Mouse (Mus musculus) forebrain, embryonic 16.5 days (tissue): ENCODE data around the gene Mapkapk5. TPM values are rescaled to one million over a fixed set of nuclear protein-coding genes. Genes with fewer than 3 reads are reported as not detected.
A peak's percentile ranks its signal among the peaks of the same experiment; 100 is the strongest.

Source experiments
- ATAC-seq: fragments of 200-750 bp; cut with Nextera tagmentation; 2 replicates; pipeline ENCODE4 v1.8.0; 2017; ENCODE audit warnings: mild to moderate bottlenecking, moderate library complexity
- H3K27ac ChIP-seq: fragments of 300-500 bp; sonication (generic); 2 replicates; pipeline ENCODE4 v1.5.1; 2014; ENCODE audit warnings: low read length, control low read depth
- H3K27me3 ChIP-seq: fragments of 300-500 bp; sonication (generic); replicated peaks from 2 replicates; pipeline ENCODE4 v1.6.1; 2014; ENCODE audit warnings: low read length; ENCODE audit not compliant: control insufficient read depth, insufficient read depth
- H3K36me3 ChIP-seq: fragments of 300-500 bp; sonication (generic); 2 replicates; pipeline ENCODE4 v1.6.1; 2014; ENCODE audit not compliant: control insufficient read depth, insufficient read depth
- H3K4me1 ChIP-seq: fragments of 300-500 bp; sonication (generic); replicated peaks from 2 replicates; pipeline ENCODE4 v1.6.1; 2014; ENCODE audit warnings: low read length; ENCODE audit not compliant: control insufficient read depth, insufficient read depth
- H3K4me2 ChIP-seq: fragments of 300-500 bp; sonication (generic); 2 replicates; pipeline ENCODE4 v1.6.1; 2014; ENCODE audit warnings: mild to moderate bottlenecking, low read length, control low read depth
- H3K4me3 ChIP-seq: fragments of 300-500 bp; sonication (generic); replicated peaks from 2 replicates; pipeline ENCODE4 v1.5.1; 2014; ENCODE audit warnings: mild to moderate bottlenecking, low read length, control low read depth
- H3K9ac ChIP-seq: fragments of 300-500 bp; sonication (generic); replicated peaks from 2 replicates; pipeline ENCODE4 v1.6.1; 2014; ENCODE audit warnings: low read depth, low read length, control low read depth
- H3K9me3 ChIP-seq: fragments of 300-500 bp; sonication (generic); 2 replicates; pipeline ENCODE4 v1.6.1; 2016; ENCODE audit warnings: low read length; ENCODE audit not compliant: control insufficient read depth
- WGBS: fragments of 180-500 bp; shearing (Covaris S2); extraction: QIAGEN DNeasy Blood & Tissue Kit; methylation state at CpG from one replicate; pipeline ENCODE4 v1.1.7; 2014; 5-methylcytosine and 5-hydroxymethylcytosine counted together
- polyA plus RNA-seq: library from polyadenylated mRNA; unstranded; fragments of >200 nt; fragmentation: Nextera tagmentation; extraction: Ambion mirVana; gene quantifications from 2 replicates; pipeline ENCODE4 v1.2.1, GENCODE M21; 2015

Mapkapk5 gene
- polyA plus RNA-seq, 1 experiment from 2014 or later, result 67.8 TPM

DNA sequence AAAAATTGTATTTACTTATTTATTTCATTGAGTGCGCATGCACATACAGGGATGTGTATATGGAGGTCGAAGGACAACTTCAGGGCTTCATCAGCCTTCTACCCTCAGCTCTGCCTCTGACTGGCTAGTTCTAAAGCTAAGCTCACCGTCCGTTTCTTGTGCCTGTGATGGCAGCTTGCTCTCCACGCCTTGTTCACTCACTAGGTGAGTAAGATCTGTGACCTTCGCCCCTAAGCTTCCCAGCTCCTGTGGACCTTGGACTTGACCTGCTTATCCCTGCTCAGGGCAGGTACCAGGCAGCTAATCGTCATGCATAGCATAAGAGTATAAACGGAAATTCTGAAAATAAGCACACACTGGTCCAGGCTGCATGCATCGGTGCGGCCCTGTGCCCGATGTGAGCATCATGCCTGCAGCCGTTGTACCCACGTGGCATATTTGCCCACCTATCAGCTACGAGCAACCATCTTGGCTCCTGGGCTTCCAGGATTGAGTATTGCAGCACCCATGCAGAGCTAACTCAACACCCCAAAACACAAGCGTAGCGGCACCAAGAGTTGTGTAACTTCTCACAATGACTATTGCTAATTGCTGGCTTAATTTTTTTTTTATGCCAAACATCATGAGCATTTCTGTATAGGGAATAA, 20.5 kb upstream of the Mapkapk5 start:
- no peaks in the 10 kb centered on the region for H3K27me3 ChIP-seq
- no peaks in the 10 kb centered on the region for H3K9me3 ChIP-seq
- H3K9ac ChIP-seq, result no peak overlapping the region
- no peak overlapping the region for H3K27ac ChIP-seq
- H3K4me3 ChIP-seq, result no peak overlapping the region
- H3K4me1 ChIP-seq, result 0 out of 2 replicates have a peak, but pooled peaks cover 2% of the 10 kb centered on the region
- WGBS, result 92% methylated on average over 16 of the region's 16 CpGs
- no peak overlapping the region for H3K4me2 ChIP-seq
- H3K36me3 ChIP-seq, result no peaks in the 10 kb centered on the region
- ATAC-seq, result no peak

DNA sequence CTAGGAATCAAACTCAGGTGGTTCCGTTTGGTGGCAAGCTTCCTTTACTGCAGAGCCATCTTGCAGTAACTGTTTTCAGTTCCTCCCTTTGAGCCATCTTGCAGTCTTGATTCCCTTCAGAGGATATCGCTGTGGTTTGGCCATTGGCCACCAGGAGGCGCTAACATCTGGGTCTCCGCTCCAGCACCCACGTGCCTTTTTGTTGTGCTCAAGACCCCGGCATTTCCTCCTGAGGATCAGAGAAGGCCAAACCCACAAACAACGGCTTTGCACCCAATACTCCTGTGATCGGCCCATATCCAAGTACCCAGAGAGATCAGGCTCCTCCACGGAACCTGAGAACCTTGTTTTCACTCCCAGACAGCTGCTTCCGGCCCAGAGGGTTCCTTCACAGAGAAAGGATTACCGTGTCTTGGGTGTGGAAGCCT, 18.8 kb upstream of the Mapkapk5 start:
- WGBS, result 13% methylated on average over 11 of the region's 11 CpGs
- H3K9me3 ChIP-seq, result no peaks in the 10 kb centered on the region
- 0 out of 2 replicates have a peak overlapping the region, but pooled peaks have one; percentile 19 for H3K9ac ChIP-seq

DNA sequence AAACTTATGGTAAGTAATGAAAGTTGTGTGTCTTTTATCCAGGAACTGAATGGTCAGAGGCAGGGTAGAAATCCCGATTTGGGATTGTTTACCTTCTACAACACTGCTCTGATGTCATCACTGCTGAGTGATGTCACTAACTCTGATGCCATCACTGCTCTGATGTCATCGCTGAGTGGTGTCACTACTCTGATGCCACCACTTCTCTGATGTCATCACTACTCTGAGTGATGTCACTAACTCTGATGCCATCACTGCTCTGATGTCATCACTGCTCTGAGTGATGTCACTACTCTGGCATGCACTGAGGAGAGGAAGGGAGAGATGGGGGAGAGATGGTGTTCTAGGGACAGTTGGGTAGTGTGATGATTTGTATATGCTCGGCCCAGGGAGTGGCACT, 16.7 kb upstream of the Mapkapk5 start:
- Histone ChIP-seq H3K4me2 (no peak overlapping the region), H3K4me3 (no peak overlapping the region), H3K36me3 (no peaks in the 10 kb centered on the region), H3K4me1 (0 out of 2 replicates have a peak, but pooled peaks cover 2% of the 10 kb centered on the region), H3K9ac (no peak overlapping the region), H3K27ac (no peak overlapping the region), H3K9me3 (no peaks in the 10 kb centered on the region), H3K27me3 (no peaks in the 10 kb centered on the region)
- WGBS, result 88% methylated on average over 3 of the region's 3 CpGs
- no peak for ATAC-seq

More for the DNA sequence above, 18.8 kb upstream of the Mapkapk5 start:
- H3K36me3 ChIP-seq, result no peaks in the 10 kb centered on the region
- H3K27me3 ChIP-seq, result no peaks in the 10 kb centered on the region
- H3K4me1 ChIP-seq, result 0 out of 2 replicates have a peak, but pooled peaks cover 2% of the 10 kb centered on the region
- no peak overlapping the region for H3K27ac ChIP-seq
- H3K4me3 ChIP-seq, result no peak overlapping the region
- ATAC-seq, result peak; percentile 31; the same call in 1 of the 2 replicates
- H3K4me2 ChIP-seq, result peak overlapping the region; percentile 19; the same call in 1 of the 2 replicates

DNA sequence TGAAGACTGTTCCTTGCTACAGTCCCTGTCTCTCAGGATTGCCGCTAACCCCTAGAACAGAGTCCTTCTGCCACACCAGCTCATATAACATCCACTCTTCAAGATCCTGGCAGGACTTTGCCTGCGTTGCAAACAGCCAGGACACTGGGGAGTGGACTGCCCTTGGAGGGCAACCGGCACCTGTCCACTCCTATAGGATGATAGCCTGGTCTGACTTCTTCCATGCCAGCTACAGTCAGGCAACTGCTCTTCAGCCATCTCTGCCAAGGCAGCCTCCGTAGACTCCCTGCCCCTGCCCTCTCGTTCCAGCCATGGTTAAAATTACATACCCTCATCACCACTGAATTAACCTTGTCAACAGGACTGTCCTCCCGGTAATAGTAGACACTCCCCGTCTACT, 3.5 kb upstream of the Mapkapk5 start:
- ATAC-seq, result no peak
- 89% methylated on average over 7 of the region's 7 CpGs for WGBS
- H3K9ac ChIP-seq, result no peak overlapping the region

DNA sequence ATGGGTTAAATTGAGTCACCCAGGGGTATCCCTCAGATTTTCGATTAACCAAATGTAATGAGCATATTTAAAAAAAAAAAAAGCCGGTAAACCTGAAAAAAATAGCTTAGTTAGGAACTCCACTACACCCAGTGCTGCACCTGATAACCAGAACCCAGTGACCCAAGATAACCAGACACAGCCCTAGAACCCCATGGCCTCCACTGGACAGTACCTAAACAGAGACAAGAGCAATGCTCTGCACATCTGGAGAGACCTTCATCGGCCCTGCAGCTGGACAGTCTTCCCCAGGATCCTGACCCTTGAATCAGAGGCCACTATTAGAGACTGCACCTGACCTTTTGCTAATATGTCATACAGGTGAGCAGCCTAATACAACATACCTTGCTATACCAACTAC, 1.4 kb upstream of the Mapkapk5 start:
- H3K27ac ChIP-seq, result no peak overlapping the region
- H3K4me1 ChIP-seq, result peaks cover 32% of the 10 kb centered on the region
- H3K4me2 ChIP-seq, result no peak overlapping the region
- H3K4me3 ChIP-seq, result no peak overlapping the region
- no peak overlapping the region for H3K9ac ChIP-seq
- H3K27me3 ChIP-seq, result no peaks in the 10 kb centered on the region
- no peaks in the 10 kb centered on the region for H3K36me3 ChIP-seq
- no peak for ATAC-seq
- WGBS, result 95% methylated on average over 3 of the region's 3 CpGs
- H3K9me3 ChIP-seq, result no peaks in the 10 kb centered on the region

More for the DNA sequence above, 3.5 kb upstream of the Mapkapk5 start:
- Histone ChIP-seq H3K27me3 (no peaks in the 10 kb centered on the region), H3K4me1 (peaks cover 14% of the 10 kb centered on the region), H3K4me3 (no peak overlapping the region), H3K9me3 (no peaks in the 10 kb centered on the region), H3K27ac (no peak overlapping the region), H3K36me3 (no peaks in the 10 kb centered on the region), H3K4me2 (no peak overlapping the region)

DNA sequence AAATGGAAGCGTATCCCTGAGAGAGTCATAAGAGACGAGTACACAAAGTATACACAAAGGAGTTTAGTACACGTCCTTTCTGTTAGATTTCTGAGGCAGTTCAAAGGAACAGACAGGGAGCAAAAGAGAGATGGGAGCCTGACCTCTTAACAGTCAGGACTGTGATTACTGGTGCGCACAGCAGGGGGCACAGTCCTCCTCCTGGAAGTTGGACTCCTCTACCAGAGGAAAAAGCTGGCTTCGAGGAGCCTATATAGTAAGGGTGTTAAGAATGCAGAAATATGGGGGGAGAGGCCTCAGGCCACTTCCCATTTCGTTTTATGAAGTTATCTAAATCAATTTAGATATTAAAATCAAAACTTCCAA, 808 bp upstream of the Mapkapk5 start:
- WGBS, result 39% methylated on average over 6 of the region's 6 CpGs
- ATAC-seq, result no peak

DNA sequence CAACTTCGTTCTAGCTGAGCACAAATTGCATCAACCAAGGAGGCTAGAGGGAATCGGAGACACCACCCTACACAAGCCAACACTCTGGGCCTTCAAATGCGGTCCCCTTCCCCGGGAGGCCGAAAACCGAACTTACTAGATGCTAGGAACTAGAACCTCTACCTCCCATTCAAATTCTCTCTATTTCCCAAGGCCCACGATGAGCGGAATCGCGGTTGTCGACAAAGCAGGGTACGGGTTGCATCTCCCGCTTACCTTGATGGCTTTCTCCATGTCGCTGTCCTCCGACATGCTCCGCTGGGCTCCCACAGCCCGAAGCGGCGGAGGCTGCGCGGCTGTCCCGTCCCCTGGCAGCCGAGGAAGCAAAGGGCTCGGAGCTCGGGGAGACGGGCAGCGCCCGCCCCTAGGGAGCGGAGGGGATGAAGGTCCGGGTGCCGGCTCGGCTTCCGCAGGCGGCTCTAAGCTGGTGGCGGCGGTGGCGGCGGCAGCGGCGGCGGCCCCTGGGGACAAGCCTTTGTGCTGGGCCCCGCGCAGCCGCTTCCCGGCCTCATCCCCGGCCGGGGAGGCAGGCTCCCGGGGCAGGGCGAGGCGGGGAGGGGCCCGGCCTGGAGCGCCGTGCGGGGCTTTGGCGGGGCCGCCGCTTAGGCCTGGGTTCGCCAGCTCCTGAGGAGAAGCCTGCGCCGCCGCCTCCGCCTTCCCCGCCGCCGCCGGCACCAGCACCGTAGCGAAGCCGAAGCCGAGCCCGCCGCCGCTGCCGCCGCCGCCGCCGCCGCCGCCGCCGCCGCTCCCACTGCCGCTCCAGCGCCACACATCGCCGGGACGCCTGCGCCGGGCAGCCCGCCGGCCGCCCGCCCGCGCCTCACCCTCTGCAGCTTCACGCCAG, 554 bp downstream of the Mapkapk5 start, which contains the start of the genes Adam1a and Gm42878:
Gene Adam1a (minus strand): TSS at position 573 of the 883 bp plus-strand sequence.
Gene Gm42878 (minus strand): TSS at position 573 of the 883 bp plus-strand sequence.
- no peaks in the 10 kb centered on the region for H3K36me3 ChIP-seq
- peak; percentile 79 for ATAC-seq
- no peaks in the 10 kb centered on the region for H3K9me3 ChIP-seq
- peaks cover 33% of the 10 kb centered on the region for H3K4me1 ChIP-seq
- H3K4me3 ChIP-seq, result peak within 1 kb of the TSS; percentile 90
- H3K27ac ChIP-seq, result peak within 1 kb of the TSS; percentile 96
- H3K4me2 ChIP-seq, result peak within 1 kb of the TSS; percentile 82
- H3K27me3 ChIP-seq, result no peaks in the 10 kb centered on the region
- 2% methylated on average over 63 of the region's 97 CpGs for WGBS
- peak within 1 kb of the TSS; percentile 90 for H3K9ac ChIP-seq

More for the DNA sequence above, 808 bp upstream of the Mapkapk5 start:
- Histone ChIP-seq H3K9me3 (no peaks in the 10 kb centered on the region), H3K9ac (no peak overlapping the region), H3K4me3 (peak overlapping the region; percentile 90), H3K36me3 (no peaks in the 10 kb centered on the region), H3K4me1 (peaks cover 33% of the 10 kb centered on the region), H3K4me2 (peak overlapping the region; percentile 58), H3K27me3 (no peaks in the 10 kb centered on the region), H3K27ac (no peak overlapping the region)

DNA sequence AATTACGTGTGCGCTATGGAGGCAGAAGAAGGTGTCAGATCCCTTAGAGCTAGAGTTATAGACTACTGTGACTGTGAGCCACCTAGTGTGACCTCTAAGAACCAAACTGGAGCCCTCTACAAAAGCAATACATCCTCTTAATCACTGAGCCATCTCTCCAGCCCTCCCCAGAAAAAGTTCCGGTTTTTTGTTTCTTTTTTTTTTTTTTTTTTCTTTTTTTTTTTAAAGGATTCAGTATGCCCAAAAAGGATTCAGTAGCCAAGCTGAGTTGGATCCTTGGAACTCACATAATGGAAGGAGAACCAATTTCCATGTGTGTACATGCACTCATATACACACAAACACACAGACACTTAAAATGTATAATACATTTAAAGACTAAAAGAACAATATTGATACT, 2.3 kb downstream of the Mapkapk5 start:
- no peak overlapping the region for H3K4me2 ChIP-seq
- peaks cover 33% of the 10 kb centered on the region for H3K4me1 ChIP-seq
- H3K4me3 ChIP-seq, result no peak overlapping the region

DNA sequence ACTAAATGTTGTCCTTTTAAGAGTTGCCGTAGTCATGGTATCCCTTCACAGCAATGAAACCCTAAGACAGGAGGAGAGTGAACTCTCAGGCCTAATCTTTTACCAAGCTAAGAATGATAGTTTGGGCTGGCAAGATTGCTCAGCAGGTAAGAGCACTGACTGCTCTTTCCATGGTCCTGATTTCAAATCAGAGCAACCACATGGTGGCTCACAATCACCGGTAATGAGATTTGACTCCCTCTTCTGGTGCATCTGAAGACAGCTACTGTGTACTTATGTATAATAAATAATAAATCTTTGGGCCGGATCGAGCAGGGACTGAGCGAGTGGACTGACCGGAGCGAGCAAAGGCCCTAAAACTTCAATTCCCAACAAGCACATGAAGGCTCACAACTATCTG, 4.5 kb downstream of the Mapkapk5 start:
- WGBS, result 93% methylated on average over 7 of the region's 7 CpGs
- Histone ChIP-seq H3K36me3 (no peaks in the 10 kb centered on the region), H3K4me3 (no peak overlapping the region), H3K4me2 (no peak overlapping the region), H3K9me3 (no peaks in the 10 kb centered on the region), H3K9ac (no peak overlapping the region), H3K4me1 (peaks cover 26% of the 10 kb centered on the region), H3K27ac (no peak overlapping the region), H3K27me3 (no peaks in the 10 kb centered on the region)
- ATAC-seq, result no peak

More for the DNA sequence above, 2.3 kb downstream of the Mapkapk5 start:
- no peak for ATAC-seq
- no peaks in the 10 kb centered on the region for H3K27me3 ChIP-seq
- no peaks in the 10 kb centered on the region for H3K9me3 ChIP-seq
- H3K27ac ChIP-seq, result no peak overlapping the region
- WGBS, result 78% methylated on average over 3 of the region's 3 CpGs
- no peak overlapping the region for H3K9ac ChIP-seq
- no peaks in the 10 kb centered on the region for H3K36me3 ChIP-seq
